Mouse (Mus musculus) liver, adult 2 months (tissue): Measurements from ENCODE around the gene Pax5. TPM values are rescaled to one million over a fixed set of nuclear protein-coding genes. Genes with fewer than 3 reads are reported as not detected.

Experiments used
- DNase-seq: peaks from one replicate; pipeline ENCODE4 v3.0.0-alpha.2; 2011; ENCODE audit warnings: low read depth, low spot score; ENCODE audit errors: extremely low read depth
- H3K27ac ChIP-seq: fragments of 200-500 bp; replicated peaks from 2 replicates; pipeline ENCODE4 v1.5.1; 2012; ENCODE audit warnings: low read depth, mild to moderate bottlenecking, control low read depth, inconsistent platforms, low read length; ENCODE audit not compliant: insufficient read depth
- H3K27me3 ChIP-seq: fragments of 200-500 bp; 2 replicates; pipeline ENCODE4 v1.6.1; 2012; ENCODE audit warnings: mild to moderate bottlenecking, moderate library complexity, low read length, inconsistent platforms; ENCODE audit not compliant: control insufficient read depth, insufficient read depth
- H3K36me3 ChIP-seq: fragments of 200-500 bp; 2 replicates; pipeline ENCODE4 v1.6.1; 2012; ENCODE audit warnings: low read length, inconsistent platforms; ENCODE audit not compliant: control insufficient read depth, insufficient read depth
- H3K4me1 ChIP-seq: fragments of 200-500 bp; 2 replicates; pipeline ENCODE4 v1.6.1; 2011; ENCODE audit warnings: low read length; ENCODE audit not compliant: control insufficient read depth, insufficient read depth
- H3K4me3 ChIP-seq: fragments of 200-500 bp; 2 replicates; pipeline ENCODE4 v1.5.1; 2011; ENCODE audit warnings: low read depth, mild to moderate bottlenecking, control low read depth, low read length, moderate library complexity; ENCODE audit not compliant: insufficient read depth
- H3K79me2 ChIP-seq: fragments of 200-500 bp; 2 replicates; pipeline ENCODE4 v1.6.1; 2012; ENCODE audit warnings: inconsistent platforms, mild to moderate bottlenecking, low read length, moderate library complexity; ENCODE audit not compliant: control insufficient read depth, insufficient read depth
- H3K9ac ChIP-seq: fragments of 200-500 bp; 2 replicates; pipeline ENCODE4 v1.6.1; 2012; ENCODE audit warnings: low read depth, mild to moderate bottlenecking, control low read depth, inconsistent platforms, low read length
- CTCF ChIP-seq: fragments of 200-500 bp; IDR thresholded peaks from 2 replicates; pipeline ENCODE4 v1.5.1; 2011; ENCODE audit warnings: low read depth, low read length, control low read depth
- POLR2A ChIP-seq: fragments of 200-500 bp; IDR thresholded peaks from 2 replicates; pipeline ENCODE4 v1.6.1; 2011; ENCODE audit warnings: low read length, control low read depth; ENCODE audit not compliant: insufficient read depth; ENCODE audit errors: extremely low read depth
- WGBS: fragments of 180-500 bp; shearing (Covaris S2); methylation state at CpG from one replicate; pipeline ENCODE4 v1.1.7; 2018; 5-methylcytosine and 5-hydroxymethylcytosine counted together
- polyA plus RNA-seq: library from polyadenylated mRNA; depleted of rRNA; stranded (reverse); fragments of >200 nt; gene quantifications from 2 replicates; pipeline ENCODE4 v1.2.3, GENCODE M21; 2012
- total RNA-seq: library from RNA; depleted of rRNA; stranded (reverse); fragments of >200 nt; gene quantifications from 2 replicates; pipeline ENCODE4 v1.2.3, GENCODE M21; 2014

The Pax5 gene
- total and polyA plus RNA-seq, 2 experiments = 0.18 to 1.4 TPM

GRCm38 (mm10) chr4:44721237-44721636, 10.9 kb upstream of the Pax5 start:
- 87% methylated on average over 4 of the region's 4 CpGs for WGBS
- Histone ChIP-seq H3K4me1 (no peaks in the 10 kb centered on the region), H3K4me3 (no peak overlapping the region), H3K36me3 (no peaks in the 10 kb centered on the region), H3K27me3 (peaks cover 6% of the 10 kb centered on the region), H3K27ac (no peak overlapping the region), H3K9ac (no peak overlapping the region), H3K79me2 (no peaks in the 10 kb centered on the region)
- TF ChIP-seq POLR2A = no peak
- TF ChIP-seq CTCF = no peak
- DNase-seq = no peak

GRCm38 (mm10) chr4:44720046-44720445, 9.8 kb upstream of the Pax5 start:
- no peak for DNase-seq
- Histone ChIP-seq H3K27me3 (peaks cover 6% of the 10 kb centered on the region), H3K27ac (no peak overlapping the region), H3K4me3 (no peak overlapping the region), H3K4me1 (no peaks in the 10 kb centered on the region), H3K79me2 (no peaks in the 10 kb centered on the region), H3K9ac (no peak overlapping the region), H3K36me3 (no peaks in the 10 kb centered on the region)
- no peak for TF ChIP-seq CTCF
- no peak for TF ChIP-seq POLR2A
- 89% methylated on average over 8 of the region's 8 CpGs for WGBS

- H3K79me2 ChIP-seq = no peaks in the 10 kb centered on the region
- WGBS = 74% methylated on average over 3 of the region's 3 CpGs
- H3K4me1 ChIP-seq = no peaks in the 10 kb centered on the region
- no peak for DNase-seq
- H3K27me3 ChIP-seq = peaks cover 19% of the 10 kb centered on the region
- no peak overlapping the region for H3K9ac ChIP-seq
- TF ChIP-seq POLR2A (no peak), CTCF (no peak)
- H3K27ac ChIP-seq = no peak overlapping the region
- no peaks in the 10 kb centered on the region for H3K36me3 ChIP-seq
- no peak overlapping the region for H3K4me3 ChIP-seq
Observed at GRCm38 (mm10) chr4:44717676-44718075, 7.4 kb upstream of the Pax5 start.

GRCm38 (mm10) chr4:44716391-44716790, 6.1 kb upstream of the Pax5 start:
- DNase-seq = no peak
- Histone ChIP-seq H3K27ac (no peak overlapping the region), H3K36me3 (no peaks in the 10 kb centered on the region), H3K4me3 (no peak overlapping the region), H3K4me1 (no peaks in the 10 kb centered on the region), H3K79me2 (no peaks in the 10 kb centered on the region), H3K27me3 (peaks cover 25% of the 10 kb centered on the region), H3K9ac (no peak overlapping the region)
- TF ChIP-seq CTCF (no peak), POLR2A (no peak)
- WGBS = 10% methylated on average over 10 of the region's 10 CpGs

DNA sequence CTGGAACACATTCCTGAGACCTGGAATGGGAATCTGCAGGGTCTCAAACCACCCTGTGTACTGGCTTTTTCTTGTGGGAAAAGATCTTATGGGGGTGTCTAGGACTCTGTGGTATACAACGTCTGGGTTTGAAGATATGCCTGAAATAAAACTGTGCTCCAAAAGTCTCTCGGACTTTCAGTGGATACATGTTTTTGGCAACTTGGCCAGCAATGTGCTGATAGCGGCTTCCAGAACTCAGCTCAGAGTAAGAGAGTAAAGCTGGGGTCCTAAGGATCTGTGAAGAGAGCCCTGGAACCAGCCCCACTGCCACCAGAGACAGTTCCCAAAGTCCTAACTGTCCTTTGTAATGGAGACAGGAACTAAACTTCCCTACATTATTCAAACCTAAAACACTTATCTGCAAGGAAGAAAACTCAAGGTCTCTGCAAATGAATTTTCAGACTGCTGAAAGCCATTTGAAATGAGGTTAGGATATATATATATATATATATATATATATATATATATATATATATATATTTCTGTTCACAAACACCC, 5.4 kb upstream of the Pax5 start:
- H3K27ac ChIP-seq = no peak overlapping the region
- DNase-seq = no peak
- no peaks in the 10 kb centered on the region for H3K4me1 ChIP-seq
- no peaks in the 10 kb centered on the region for H3K79me2 ChIP-seq
- no peak overlapping the region for H3K4me3 ChIP-seq
- no peaks in the 10 kb centered on the region for H3K36me3 ChIP-seq
- WGBS = 19% methylated on average over 3 of the region's 3 CpGs
- H3K27me3 ChIP-seq = peaks cover 31% of the 10 kb centered on the region
- TF ChIP-seq POLR2A (no peak), CTCF (no peak)
- no peak overlapping the region for H3K9ac ChIP-seq

DNA sequence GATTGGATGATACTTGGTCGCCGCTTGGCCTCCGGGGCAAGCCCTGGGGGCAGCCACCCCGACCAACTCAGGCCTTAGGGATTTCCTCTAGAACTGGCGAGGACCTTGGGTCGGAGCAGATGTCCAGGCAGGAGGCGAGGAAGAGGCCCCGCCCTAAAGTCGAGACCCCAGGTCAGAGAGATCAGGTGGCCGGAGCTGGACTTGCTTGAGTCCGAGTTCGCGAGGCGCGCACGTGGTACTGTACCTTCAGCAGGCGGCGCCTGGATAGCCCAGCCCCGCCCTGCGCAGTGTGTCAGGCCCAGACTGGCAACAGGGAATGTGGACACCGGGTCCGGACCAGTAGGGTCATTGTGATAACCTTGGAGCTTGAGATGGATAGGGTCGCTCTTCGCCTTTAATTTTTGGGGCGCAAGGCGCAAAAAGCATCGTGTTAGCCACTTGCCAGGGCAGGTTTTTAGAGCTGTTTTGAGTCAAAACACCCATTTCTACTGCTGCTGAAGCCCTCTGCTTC, 3.9 kb upstream of the Pax5 start:
- H3K36me3 ChIP-seq = no peaks in the 10 kb centered on the region
- H3K79me2 ChIP-seq = no peaks in the 10 kb centered on the region
- 4% methylated on average over 27 of the region's 27 CpGs for WGBS
- TF ChIP-seq CTCF = no peak
- no peak for TF ChIP-seq POLR2A
- DNase-seq = no peak
- H3K27ac ChIP-seq = no peak overlapping the region
- H3K27me3 ChIP-seq = peaks cover 31% of the 10 kb centered on the region
- H3K9ac ChIP-seq = no peak overlapping the region
- H3K4me1 ChIP-seq = no peaks in the 10 kb centered on the region
- H3K4me3 ChIP-seq = no peak overlapping the region
